Mouse (Mus musculus) forebrain, postnatal 0 days (tissue): ENCODE data around the gene Fgf11. TPM values are rescaled to one million over a fixed set of nuclear protein-coding genes. Genes with fewer than 3 reads are reported as not detected.

Experiments
- ATAC-seq: fragments of 200-750 bp; cut with Nextera tagmentation; 2 replicates; pipeline ENCODE4 v1.8.0; 2017; ENCODE audit warnings: mild to moderate bottlenecking, moderate library complexity
- DNase-seq: peaks from one replicate; pipeline ENCODE4 v3.0.0-alpha.2; 2015
- H3K27ac ChIP-seq: fragments of 300-500 bp; sonication (generic); 2 replicates; pipeline ENCODE4 v1.5.1; 2014; ENCODE audit warnings: low read depth, mild to moderate bottlenecking, antibody characterized with exemption, low read length, moderate library complexity, mixed read lengths
- H3K27me3 ChIP-seq: fragments of 300-500 bp; sonication (generic); 2 replicates; pipeline ENCODE4 v1.6.1; 2014; ENCODE audit warnings: mild to moderate bottlenecking, low read length, mixed read lengths; ENCODE audit not compliant: insufficient read depth
- H3K36me3 ChIP-seq: fragments of 300-500 bp; sonication (generic); 2 replicates; pipeline ENCODE4 v1.6.1; 2014; ENCODE audit warnings: mild to moderate bottlenecking, moderate library complexity; ENCODE audit not compliant: insufficient read depth
- H3K4me1 ChIP-seq: fragments of 300-500 bp; sonication (generic); 2 replicates; pipeline ENCODE4 v1.6.1; 2014; ENCODE audit warnings: antibody characterized with exemption; ENCODE audit not compliant: insufficient read depth
- H3K4me2 ChIP-seq: fragments of 300-500 bp; sonication (generic); 2 replicates; pipeline ENCODE4 v1.6.1; 2014; ENCODE audit warnings: low read depth, mild to moderate bottlenecking, moderate library complexity
- H3K4me3 ChIP-seq: fragments of 300-500 bp; sonication (generic); 2 replicates; pipeline ENCODE4 v1.5.1; 2014; ENCODE audit warnings: low read depth, low read length, mixed read lengths
- H3K9ac ChIP-seq: fragments of 300-500 bp; sonication (generic); 2 replicates; pipeline ENCODE4 v1.6.1; 2014; ENCODE audit warnings: mild to moderate bottlenecking
- H3K9me3 ChIP-seq: fragments of 300-500 bp; sonication (generic); 2 replicates; pipeline ENCODE4 v1.6.1; 2016; ENCODE audit warnings: low read length
- CTCF ChIP-seq: sonication (generic); IDR thresholded peaks from 2 replicates; pipeline ENCODE4 v1.5.1; 2016; ENCODE audit warnings: antibody characterized with exemption, control low read depth, low read depth
- WGBS: fragments of 180-500 bp; shearing (Covaris S2); extraction: QIAGEN DNeasy Blood & Tissue Kit; methylation state at CpG from one replicate; pipeline ENCODE4 v1.1.7; 2014; 5-methylcytosine and 5-hydroxymethylcytosine counted together
- polyA plus RNA-seq: library from polyadenylated mRNA; unstranded; fragments of >200 nt; fragmentation: Nextera tagmentation; extraction: Ambion mirVana; gene quantifications from 2 replicates; pipeline ENCODE4 v1.2.1, GENCODE M21; 2015
- total RNA-seq: library from RNA; depleted of rRNA; stranded (reverse); fragments of >200 nt; gene quantifications from 2 replicates; pipeline ENCODE4 v1.2.3, GENCODE M21; 2014

Fgf11 gene
- total and polyA plus RNA-seq, 2 experiments from 2014 or later = 3.1 to 10.1 TPM

- ATAC-seq (no peak), DNase-seq (no peak)
- Histone ChIP-seq H3K9ac (peak overlapping the region; percentile 96), H3K4me3 (peak overlapping the region; percentile 87), H3K27me3 (no peaks in the 10 kb centered on the region), H3K27ac (peak overlapping the region; percentile 97), H3K4me1 (peaks cover 22% of the 10 kb centered on the region), H3K9me3 (no peaks in the 10 kb centered on the region), H3K4me2 (peak overlapping the region; percentile 95), H3K36me3 (peaks cover 27% of the 10 kb centered on the region)
- no peak for TF ChIP-seq CTCF
- WGBS = 6% methylated on average over 9 of the region's 9 CpGs
Measured at GRCm38 (mm10) chr11:69835326-69835965, 33.8 kb upstream of the Fgf11 start.

- H3K9ac ChIP-seq = peak overlapping the region; percentile 96
- no peak for ATAC-seq
- peak overlapping the region; percentile 62 for H3K27ac ChIP-seq
- peak overlapping the region; percentile 95 for H3K4me2 ChIP-seq
- peaks cover 18% of the 10 kb centered on the region for H3K4me1 ChIP-seq
- WGBS = 5% methylated on average over 39 of the region's 48 CpGs
- H3K9me3 ChIP-seq = no peaks in the 10 kb centered on the region
- peaks cover 33% of the 10 kb centered on the region for H3K36me3 ChIP-seq
- peak; percentile 47 for DNase-seq
- peak overlapping the region; percentile 87 for H3K4me3 ChIP-seq
- no peaks in the 10 kb centered on the region for H3K27me3 ChIP-seq
- no peak for TF ChIP-seq CTCF
Measured at GRCm38 (mm10) chr11:69834001-69834549, 32.4 kb upstream of the Fgf11 start.

GRCm38 (mm10) chr11:69833554-69833953, 31.9 kb upstream of the Fgf11 start:
- WGBS = 47% methylated on average over 8 of the region's 8 CpGs
- no peaks in the 10 kb centered on the region for H3K9me3 ChIP-seq
- peak overlapping the region; percentile 87 for H3K4me3 ChIP-seq
- no peak for DNase-seq
- H3K4me2 ChIP-seq = peak overlapping the region; percentile 95
- H3K9ac ChIP-seq = peak overlapping the region; percentile 96
- H3K27ac ChIP-seq = 0 out of 2 replicates have a peak overlapping the region, but pooled peaks have one; percentile 62
- no peak for ATAC-seq
- H3K27me3 ChIP-seq = no peaks in the 10 kb centered on the region
- peaks cover 14% of the 10 kb centered on the region for H3K4me1 ChIP-seq
- no peak for TF ChIP-seq CTCF
- peaks cover 38% of the 10 kb centered on the region for H3K36me3 ChIP-seq

GRCm38 (mm10) chr11:69828832-69829231, 27.2 kb upstream of the Fgf11 start:
- no peak for ATAC-seq
- Histone ChIP-seq H3K27me3 (no peaks in the 10 kb centered on the region), H3K4me2 (no peak overlapping the region), H3K4me3 (no peak overlapping the region), H3K27ac (no peak overlapping the region), H3K9me3 (no peaks in the 10 kb centered on the region), H3K9ac (no peak overlapping the region), H3K4me1 (peaks cover 3% of the 10 kb centered on the region), H3K36me3 (peaks cover 86% of the 10 kb centered on the region)
- TF ChIP-seq CTCF = no peak
- WGBS = 53% methylated on average over 5 of the region's 5 CpGs
- no peak for DNase-seq

- WGBS = 70% methylated on average over 2 of the region's 2 CpGs
- no peaks in the 10 kb centered on the region for H3K9me3 ChIP-seq
- no peak overlapping the region for H3K4me2 ChIP-seq
- DNase-seq (no peak), ATAC-seq (no peak)
- H3K4me1 ChIP-seq = no peaks in the 10 kb centered on the region
- no peak overlapping the region for H3K4me3 ChIP-seq
- no peak for TF ChIP-seq CTCF
- H3K27me3 ChIP-seq = no peaks in the 10 kb centered on the region
- no peak overlapping the region for H3K27ac ChIP-seq
- H3K9ac ChIP-seq = no peak overlapping the region
- peaks cover 49% of the 10 kb centered on the region for H3K36me3 ChIP-seq
Measured at GRCm38 (mm10) chr11:69823456-69823855, 21.8 kb upstream of the Fgf11 start.

DNA sequence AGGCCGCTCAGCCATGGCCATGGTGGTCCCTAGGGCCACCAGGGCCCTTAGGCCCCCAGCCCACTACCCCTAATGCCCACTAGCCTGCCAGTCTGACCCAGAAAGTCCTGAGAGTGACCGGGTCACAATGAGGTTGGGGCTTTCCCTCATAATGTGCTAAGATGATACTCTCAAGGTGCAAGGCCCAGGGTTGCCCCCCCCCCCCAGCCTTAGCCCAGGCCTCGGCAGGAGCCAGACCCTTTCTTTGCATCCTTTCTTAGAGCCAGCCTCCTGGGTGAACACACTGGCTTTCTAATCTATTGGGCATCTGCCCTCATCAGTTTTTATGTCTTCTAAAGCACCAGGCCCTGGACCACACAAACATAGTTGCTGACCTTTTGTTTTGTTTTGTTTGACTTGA, 20.4 kb upstream of the Fgf11 start, which contains the start of gene Spem1:
Gene Spem1, minus strand, starts transcription at position 101 of the 400 bp plus-strand sequence.
- ATAC-seq (no peak), DNase-seq (no peak)
- TF ChIP-seq CTCF = no peak
- Histone ChIP-seq H3K4me2 (no peak within 1 kb of the TSS), H3K9ac (no peak within 1 kb of the TSS), H3K36me3 (peaks cover 35% of the 10 kb centered on the region), H3K27me3 (no peaks in the 10 kb centered on the region), H3K9me3 (no peaks in the 10 kb centered on the region), H3K4me3 (no peak within 1 kb of the TSS), H3K4me1 (no peaks in the 10 kb centered on the region), H3K27ac (no peak within 1 kb of the TSS)
- 91% methylated on average over 3 of the region's 3 CpGs for WGBS

- H3K9me3 ChIP-seq = no peaks in the 10 kb centered on the region
- WGBS = 95% methylated on average over 8 of the region's 8 CpGs
- TF ChIP-seq CTCF = no peak
- peaks cover 3% of the 10 kb centered on the region; the same call in 1 of the 2 replicates for H3K36me3 ChIP-seq
- no peak overlapping the region for H3K4me2 ChIP-seq
- H3K9ac ChIP-seq = no peak overlapping the region
- no peak for DNase-seq
- no peak overlapping the region for H3K4me3 ChIP-seq
- H3K27me3 ChIP-seq = no peaks in the 10 kb centered on the region
- no peak overlapping the region for H3K27ac ChIP-seq
- no peak for ATAC-seq
- H3K4me1 ChIP-seq = no peaks in the 10 kb centered on the region
Measured at GRCm38 (mm10) chr11:69818871-69819270, 17.2 kb upstream of the Fgf11 start.
